Mouse (Mus musculus) urinary bladder, adult 2 months (tissue): Measurements from ENCODE around the gene Ociad2. TPM values are rescaled to one million over a fixed set of nuclear protein-coding genes. Genes with fewer than 3 reads are reported as not detected.
A peak's percentile ranks its signal among the peaks of the same experiment; 100 is the strongest.

ENCODE experiments used
- DNase-seq: peaks from one replicate; pipeline ENCODE4 v3.0.0; 2022; ENCODE audit warnings: low spot score
- polyA plus RNA-seq: library from polyadenylated mRNA; depleted of rRNA; stranded (reverse); fragments of >200 nt; gene quantifications from 2 replicates; pipeline ENCODE4 v1.2.3, GENCODE M21; 2012; rRNA removed

The Ociad2 gene
- 38.7 and 44.8 TPM in 2 replicates for polyA plus RNA-seq

- no peak for DNase-seq
These were observed at the start of gene Ociad2 for GRCm38 (mm10) chr5:73340723-73341235. Ociad2 (minus strand) TSS chr5:73341028.

GRCm38 (mm10) chr5:73383647-73383970 lies 42.8 kb upstream of the Ociad2 start:
- DNase-seq: no peak

- DNase-seq: no peak
These were observed 42.2 kb upstream of the Ociad2 start for GRCm38 (mm10) chr5:73382737-73383646.

- DNase-seq: no peak
These were observed 41.2 kb upstream of the Ociad2 start for GRCm38 (mm10) chr5:73381976-73382540.

- DNase-seq: no peak
These were observed 40.7 kb upstream of the Ociad2 start for GRCm38 (mm10) chr5:73381510-73381909.

- DNase-seq: no peak
These were observed 40.0 kb upstream of the Ociad2 start for GRCm38 (mm10) chr5:73380829-73381228.

- DNase-seq: peak; percentile 71
These were observed 39.1 kb upstream of the Ociad2 start for GRCm38 (mm10) chr5:73379908-73380307.

GRCm38 (mm10) chr5:73376491-73376890 lies 35.7 kb upstream of the Ociad2 start:
- DNase-seq: no peak

GRCm38 (mm10) chr5:73376041-73376440 lies 35.2 kb upstream of the Ociad2 start:
- DNase-seq: no peak

- DNase-seq: no peak
These were observed 32.4 kb upstream of the Ociad2 start for GRCm38 (mm10) chr5:73373184-73373583.

- no peak for DNase-seq
These were observed 31.8 kb upstream of the Ociad2 start for GRCm38 (mm10) chr5:73372601-73373000.

- no peak for DNase-seq
These were observed 28.9 kb upstream of the Ociad2 start for GRCm38 (mm10) chr5:73369731-73370130.

- no peak for DNase-seq
These were observed 28.1 kb upstream of the Ociad2 start for GRCm38 (mm10) chr5:73368845-73369447.

- DNase-seq: no peak
These were observed 27.1 kb upstream of the Ociad2 start for GRCm38 (mm10) chr5:73367906-73368305.

GRCm38 (mm10) chr5:73364107-73364864 lies 23.5 kb upstream of the Ociad2 start:
- DNase-seq: no peak

GRCm38 (mm10) chr5:73362791-73363190 lies 22.0 kb upstream of the Ociad2 start:
- DNase-seq: no peak

GRCm38 (mm10) chr5:73362338-73362737 lies 21.5 kb upstream of the Ociad2 start:
- no peak for DNase-seq

GRCm38 (mm10) chr5:73360240-73360639 lies 19.4 kb upstream of the Ociad2 start:
- no peak for DNase-seq

- DNase-seq: no peak
These were observed 18.9 kb upstream of the Ociad2 start for GRCm38 (mm10) chr5:73359752-73360141.

GRCm38 (mm10) chr5:73359134-73359751 lies 18.4 kb upstream of the Ociad2 start:
- DNase-seq: no peak

GRCm38 (mm10) chr5:73355393-73355792 lies 14.6 kb upstream of the Ociad2 start:
- DNase-seq: no peak
